Mouse (Mus musculus) stomach, embryonic 14.5 days (tissue): ENCODE data around the gene Btg3. TPM values are rescaled to one million over a fixed set of nuclear protein-coding genes. Genes with fewer than 3 reads are reported as not detected.

Experiments
- ATAC-seq: fragments of 200-750 bp; cut with Nextera tagmentation; 2 replicates; pipeline ENCODE4 v1.8.0; 2017; ENCODE audit warnings: low read depth, moderate TSS enrichment; ENCODE audit not compliant: insufficient number of reproducible peaks, insufficient read depth, low FRiP score
- H3K27ac ChIP-seq: fragments of 300-500 bp; sonication (generic); 2 replicates; pipeline ENCODE4 v1.5.1; 2014; ENCODE audit warnings: mild to moderate bottlenecking, low read length, moderate library complexity, mixed read lengths
- H3K27me3 ChIP-seq: fragments of 300-500 bp; sonication (generic); 2 replicates; pipeline ENCODE4 v1.6.1; 2014; ENCODE audit warnings: low read length, control low read depth, mixed read lengths; ENCODE audit not compliant: control insufficient read depth, insufficient read depth
- H3K36me3 ChIP-seq: fragments of 300-500 bp; sonication (generic); 2 replicates; pipeline ENCODE4 v1.6.1; 2014; ENCODE audit warnings: mild to moderate bottlenecking, control low read depth, low read length, moderate library complexity, mixed read lengths; ENCODE audit not compliant: control insufficient read depth, insufficient read depth
- H3K4me1 ChIP-seq: fragments of 300-500 bp; sonication (generic); 2 replicates; pipeline ENCODE4 v1.6.1; 2014; ENCODE audit warnings: low read length, control low read depth, mixed read lengths; ENCODE audit not compliant: control insufficient read depth, insufficient read depth
- H3K4me2 ChIP-seq: fragments of 300-500 bp; sonication (generic); replicated peaks from 2 replicates; pipeline ENCODE4 v1.6.1; 2014; ENCODE audit warnings: low read depth, low read length, control low read depth
- H3K4me3 ChIP-seq: fragments of 300-500 bp; sonication (generic); 2 replicates; pipeline ENCODE4 v1.5.1; 2014; ENCODE audit warnings: low read depth, low read length, control low read depth
- H3K9ac ChIP-seq: fragments of 300-500 bp; sonication (generic); replicated peaks from 2 replicates; pipeline ENCODE4 v1.6.1; 2014; ENCODE audit warnings: low read depth, mild to moderate bottlenecking, control low read depth, low read length, moderate library complexity, mixed read lengths
- H3K9me3 ChIP-seq: fragments of 300-500 bp; sonication (generic); 2 replicates; pipeline ENCODE4 v1.6.1; 2016; ENCODE audit warnings: low read depth, low read length, control low read depth; ENCODE audit not compliant: control insufficient read depth
- WGBS: fragments of 180-500 bp; shearing (Covaris S2); extraction: QIAGEN DNeasy Blood & Tissue Kit; methylation state at CpG from one replicate; pipeline ENCODE4 v1.1.7; 2014; 5-methylcytosine and 5-hydroxymethylcytosine counted together
- polyA plus RNA-seq: library from polyadenylated mRNA; unstranded; fragments of >200 nt; fragmentation: Nextera tagmentation; extraction: Ambion mirVana; gene quantifications from 2 replicates; pipeline ENCODE4 v1.2.1, GENCODE M21; 2014

Btg3 gene
- 31.7 and 39.2 TPM in 2 replicates for polyA plus RNA-seq

- no peaks in the 10 kb centered on the region for H3K9me3 ChIP-seq
- no peaks in the 10 kb centered on the region for H3K27me3 ChIP-seq
- 1% methylated on average over 57 of the region's 57 CpGs for WGBS
- peak within 1 kb of the TSS; percentile 61 for H3K27ac ChIP-seq
- peak within 1 kb of the TSS; percentile 92 for H3K4me3 ChIP-seq
- H3K4me2 ChIP-seq = peak within 1 kb of the TSS; percentile 65
- H3K36me3 ChIP-seq = peaks cover 4% of the 10 kb centered on the region; the same call in 1 of the 2 replicates
- H3K4me1 ChIP-seq = 0 out of 2 replicates have a peak, but pooled peaks cover 2% of the 10 kb centered on the region
- peak; percentile 95 for ATAC-seq
- peak within 1 kb of the TSS; percentile 90 for H3K9ac ChIP-seq
Measured at GRCm38 (mm10) chr16:78376745-78377570, at the start of gene Btg3. Gene Btg3, minus strand, starts transcription at chr16:78377192.

GRCm38 (mm10) chr16:78417733-78418132 is 40.7 kb upstream of the Btg3 start:
- Histone ChIP-seq H3K4me3 (no peak overlapping the region), H3K9ac (no peak overlapping the region), H3K27me3 (no peaks in the 10 kb centered on the region), H3K36me3 (no peaks in the 10 kb centered on the region), H3K4me2 (no peak overlapping the region), H3K4me1 (no peaks in the 10 kb centered on the region), H3K9me3 (no peaks in the 10 kb centered on the region), H3K27ac (no peak overlapping the region)
- 54% methylated on average over 10 of the region's 10 CpGs for WGBS
- no peak for ATAC-seq

- Histone ChIP-seq H3K4me2 (no peak overlapping the region), H3K9me3 (no peaks in the 10 kb centered on the region), H3K4me1 (no peaks in the 10 kb centered on the region), H3K4me3 (no peak overlapping the region), H3K36me3 (no peaks in the 10 kb centered on the region), H3K27me3 (no peaks in the 10 kb centered on the region), H3K9ac (no peak overlapping the region), H3K27ac (no peak overlapping the region)
- WGBS = 10% methylated on average over 3 of the region's 3 CpGs
- ATAC-seq = no peak
Measured at GRCm38 (mm10) chr16:78416500-78416899, 39.5 kb upstream of the Btg3 start.

GRCm38 (mm10) chr16:78409991-78410390 is 33.0 kb upstream of the Btg3 start:
- Histone ChIP-seq H3K4me2 (no peak overlapping the region), H3K9me3 (no peaks in the 10 kb centered on the region), H3K27me3 (no peaks in the 10 kb centered on the region), H3K9ac (no peak overlapping the region), H3K4me3 (no peak overlapping the region), H3K27ac (no peak overlapping the region), H3K36me3 (no peaks in the 10 kb centered on the region), H3K4me1 (no peaks in the 10 kb centered on the region)
- ATAC-seq = no peak
- 86% methylated on average over 10 of the region's 10 CpGs for WGBS

GRCm38 (mm10) chr16:78407855-78408254 is 30.9 kb upstream of the Btg3 start:
- Histone ChIP-seq H3K27me3 (no peaks in the 10 kb centered on the region), H3K9me3 (no peaks in the 10 kb centered on the region), H3K36me3 (no peaks in the 10 kb centered on the region), H3K4me1 (no peaks in the 10 kb centered on the region), H3K4me3 (no peak overlapping the region), H3K4me2 (no peak overlapping the region), H3K9ac (no peak overlapping the region), H3K27ac (no peak overlapping the region)
- ATAC-seq = no peak
- WGBS = 89% methylated on average over 6 of the region's 6 CpGs

- no peaks in the 10 kb centered on the region for H3K9me3 ChIP-seq
- no peaks in the 10 kb centered on the region for H3K4me1 ChIP-seq
- H3K4me3 ChIP-seq = no peak overlapping the region
- 69% methylated on average over 2 of the region's 2 CpGs for WGBS
- H3K36me3 ChIP-seq = no peaks in the 10 kb centered on the region
- H3K4me2 ChIP-seq = no peak overlapping the region
- no peaks in the 10 kb centered on the region for H3K27me3 ChIP-seq
- no peak overlapping the region for H3K27ac ChIP-seq
- H3K9ac ChIP-seq = no peak overlapping the region
- ATAC-seq = no peak
Measured at GRCm38 (mm10) chr16:78406657-78407056, 29.7 kb upstream of the Btg3 start.

GRCm38 (mm10) chr16:78402316-78402715 is 25.3 kb upstream of the Btg3 start:
- 35% methylated on average over 2 of the region's 2 CpGs for WGBS
- Histone ChIP-seq H3K4me3 (no peak overlapping the region), H3K9me3 (no peaks in the 10 kb centered on the region), H3K4me2 (no peak overlapping the region), H3K27ac (no peak overlapping the region), H3K36me3 (no peaks in the 10 kb centered on the region), H3K9ac (no peak overlapping the region), H3K4me1 (no peaks in the 10 kb centered on the region), H3K27me3 (no peaks in the 10 kb centered on the region)
- no peak for ATAC-seq

- no peak for ATAC-seq
- Histone ChIP-seq H3K27ac (no peak overlapping the region), H3K4me1 (no peaks in the 10 kb centered on the region), H3K4me2 (no peak overlapping the region), H3K27me3 (no peaks in the 10 kb centered on the region), H3K36me3 (no peaks in the 10 kb centered on the region), H3K4me3 (no peak overlapping the region), H3K9ac (no peak overlapping the region), H3K9me3 (no peaks in the 10 kb centered on the region)
- 93% methylated on average over 3 of the region's 3 CpGs for WGBS
Measured at GRCm38 (mm10) chr16:78399423-78399822, 22.4 kb upstream of the Btg3 start.
